In the genomic region with DNA sequence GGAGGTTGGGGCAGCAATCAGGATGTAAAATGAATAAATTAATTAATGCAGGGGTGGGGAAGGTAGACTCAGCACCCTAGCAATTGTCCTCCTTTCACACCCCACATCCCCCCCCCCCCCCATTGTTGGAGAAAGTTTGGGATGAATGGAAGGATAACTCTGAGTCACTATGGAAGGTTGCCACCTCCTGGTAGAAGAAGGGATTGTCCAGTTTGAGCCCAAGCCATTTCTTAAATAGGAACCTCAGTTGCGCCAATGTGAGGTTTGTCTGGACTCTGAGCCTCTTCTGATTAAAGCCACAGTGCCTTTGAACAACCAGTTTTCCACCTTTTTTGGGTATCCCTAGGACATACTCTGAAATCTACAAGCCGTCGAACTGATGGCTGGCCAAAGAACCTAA, we compare ENCODE assay signal across 8 mouse cellular contexts. TPM values are rescaled to one million over a fixed set of nuclear protein-coding genes. Genes with fewer than 3 reads are reported as not detected.
DNase-seq lines count a peak whose midpoint lies in the region; ATAC-seq lines count a peak whose summit lies in the region.

No protein-coding gene starts in this region.

- DNase-seq in heart, adult 11 months, result peak; percentile 89
- peak; percentile 23 for DNase-seq in thymus, postnatal 14 days
- no peak for DNase-seq in thymus, adult 18-20 months
- peak; percentile 50 for DNase-seq in cerebellum, adult 9-11 months
- DNase-seq in heart, postnatal 4 days, result peak; percentile 74
- peak; percentile 62 for DNase-seq in splenic B cell, adult 2 months (ENCODE audit: low read depth, low spot score)

- H3K4me1 ChIP-seq in heart, embryonic 12.5 days (replicated peaks), result no peaks in the 10 kb centered on the region
- no peaks in the 10 kb centered on the region for H3K4me1 ChIP-seq in lung, embryonic 16.5 days (replicated peaks; ENCODE audit: control insufficient read depth, insufficient read depth, low read length)

- no peak overlapping the region for H3K9ac ChIP-seq in heart, embryonic 12.5 days
- no peak overlapping the region for H3K9ac ChIP-seq in lung, embryonic 16.5 days (ENCODE audit: low read length)

- ATAC-seq in heart, embryonic 12.5 days (ENCODE audit: insufficient number of reproducible peaks, low FRiP score), result no peak
- ATAC-seq in lung, embryonic 16.5 days (ENCODE audit: low read depth), result 0 out of 2 replicates have a peak, but pooled peaks have one; percentile 8

- no peak overlapping the region for H3K27ac ChIP-seq in heart, embryonic 12.5 days (ENCODE audit: poor library complexity, severe bottlenecking)
- H3K27ac ChIP-seq in lung, embryonic 16.5 days (ENCODE audit: low read length), result no peak overlapping the region

- H3K4me2 ChIP-seq in heart, embryonic 12.5 days, result no peak overlapping the region
- H3K4me2 ChIP-seq in lung, embryonic 16.5 days (ENCODE audit: low read depth, low read length), result no peak overlapping the region

- H3K36me3 ChIP-seq in heart, embryonic 12.5 days, result peaks cover 83% of the 10 kb centered on the region
- peaks cover 57% of the 10 kb centered on the region for H3K36me3 ChIP-seq in lung, embryonic 16.5 days (ENCODE audit: control insufficient read depth, insufficient read depth, low read length)
- H3K36me3 ChIP-seq in splenic B cell, adult 2 months (ENCODE audit: control insufficient read depth, insufficient read depth, low read length, poor library complexity, severe bottlenecking), result peaks cover 10% of the 10 kb centered on the region

- H3K9me3 ChIP-seq in heart, embryonic 12.5 days (replicated peaks), result no peaks in the 10 kb centered on the region
- no peaks in the 10 kb centered on the region for H3K9me3 ChIP-seq in lung, embryonic 16.5 days (ENCODE audit: control insufficient read depth, low read length)

- H3K27me3 ChIP-seq in heart, embryonic 12.5 days (replicated peaks), result no peaks in the 10 kb centered on the region
- no peaks in the 10 kb centered on the region for H3K27me3 ChIP-seq in lung, embryonic 16.5 days (ENCODE audit: control insufficient read depth, insufficient read depth, low read depth, low read length)
- no peaks in the 10 kb centered on the region for H3K27me3 ChIP-seq in splenic B cell, adult 2 months (ENCODE audit: control insufficient read depth, insufficient read depth, low read length, poor library complexity, severe bottlenecking)

- 82% methylated on average over 3 of the region's 3 CpGs for WGBS in heart, embryonic 12.5 days
- 74% methylated on average over 3 of the region's 3 CpGs for WGBS in lung, embryonic 16.5 days

- H3K4me3 ChIP-seq in heart, embryonic 12.5 days, result no peak overlapping the region
- H3K4me3 ChIP-seq in lung, embryonic 16.5 days (ENCODE audit: low read length), result no peak overlapping the region

RNA-seq across cellular contexts. Expression of gene Ccni, which starts 42.8 kb away (rescaled TPM):
- polyA plus RNA-seq in heart, embryonic 12.5 days (2016; fragmentation: Nextera tagmentation; extraction: Ambion mirVana), result 118 and 128 TPM in 2 replicates
- total RNA-seq in heart, postnatal 4 days (2021), result 100 to 1,000 TPM; 246 to 267 TPM
- polyA plus RNA-seq in lung, embryonic 16.5 days (2015; fragmentation: Nextera tagmentation; extraction: Ambion mirVana), result 105 and 107 TPM in 2 replicates

RNA-seq across cellular contexts. Expression of gene 2010109A12Rik, which starts 42.8 kb away (rescaled TPM):
- polyA plus RNA-seq in heart, embryonic 12.5 days (2016; fragmentation: Nextera tagmentation; extraction: Ambion mirVana), result 1.2 and 1.9 TPM in 2 replicates
- total RNA-seq in heart, postnatal 4 days (2021), result under 1 TPM; 0.50 to 0.52 TPM
- polyA plus RNA-seq in lung, embryonic 16.5 days (2015; fragmentation: Nextera tagmentation; extraction: Ambion mirVana), result 1.9 and 3.5 TPM in 2 replicates

Comparison
In these comparisons a context has a peak if more than half of its experiments do, and no peak if none do; other contexts are left out.
1. DNase-seq: peak in heart, adult 11 months (single experiment), thymus, postnatal 14 days (single experiment), cerebellum, adult 9-11 months (single experiment), heart, postnatal 4 days (single experiment) and splenic B cell, adult 2 months (single experiment); none in thymus, adult 18-20 months (0 of 2).